Mouse (Mus musculus) heart, adult 2 months (tissue): ENCODE results near the gene Kirrel3.

Experiments used
- CTCF ChIP-seq: fragments of 200-600 bp; IDR thresholded peaks from 2 replicates; pipeline ENCODE4 v1.8.1; 2022; ENCODE audit warnings: antibody characterized with exemption, mild to moderate bottlenecking, moderate library complexity
- EP300 ChIP-seq: fragments of 200-500 bp; IDR thresholded peaks from 2 replicates; pipeline ENCODE4 v1.6.1; 2011; ENCODE audit warnings: low read depth, low read length, control low read depth; ENCODE audit not compliant: insufficient read depth
- POLR2A ChIP-seq: fragments of 200-500 bp; IDR thresholded peaks from 2 replicates; pipeline ENCODE4 v1.6.1; 2011; ENCODE audit warnings: mild to moderate bottlenecking, low read depth, low read length, control low read depth; ENCODE audit not compliant: insufficient read depth

GRCm38 (mm10) chr9:34824358-34825088 is 338.8 kb downstream of the Kirrel3 start:
- no peak for TF ChIP-seq CTCF
- no peak for TF ChIP-seq POLR2A
- TF ChIP-seq EP300 = no peak
